Mouse (Mus musculus) CH12.LX (cell line): ENCODE measurements at regions not wholly inside any gene's neighbourhood (a gene's known extent, or its start where the extent isn't known, plus 50 kb on each side); places are given as distances from the start of the nearest gene placed in this dataset.

ENCODE experiments used
- BHLHE40 ChIP-seq: IDR thresholded peaks from 2 replicates; pipeline ENCODE4 v1.6.1; 2011; ENCODE audit warnings: mild to moderate bottlenecking, low read depth, low read length, improper control_type of control experiment
- CHD1 ChIP-seq: IDR thresholded peaks from 2 replicates; pipeline ENCODE4 v1.6.1; 2012; ENCODE audit warnings: low read depth, low read length, improper control_type of control experiment, inconsistent platforms
- CTCF ChIP-seq, 2 experiments: IDR thresholded peaks in 1 of 2; conservative IDR thresholded peaks in 1 of 2; 2 replicates each; pipeline ENCODE4 v1.5.1; 2011 to 2012; ENCODE audit warnings: low read depth in 2 of 2, low read length in 2 of 2, improper control_type of control experiment in 1 of 2, inconsistent platforms in 1 of 2, mild to moderate bottlenecking in 1 of 2, moderate library complexity in 1 of 2
- EP300 ChIP-seq: IDR thresholded peaks from 2 replicates; pipeline ENCODE4 v1.6.1; 2011; ENCODE audit warnings: low read length, improper control_type of control experiment
- MAX ChIP-seq: IDR thresholded peaks from 2 replicates; pipeline ENCODE4 v1.6.1; 2011; ENCODE audit warnings: low read length, improper control_type of control experiment
- MYC ChIP-seq: IDR thresholded peaks from 2 replicates; pipeline ENCODE4 v1.6.1; 2011; ENCODE audit warnings: low read depth, mild to moderate bottlenecking, improper control_type of control experiment, low read length
- POLR2A ChIP-seq: IDR thresholded peaks from 2 replicates; pipeline ENCODE4 v1.6.1; 2011; ENCODE audit warnings: low read depth, mild to moderate bottlenecking, improper control_type of control experiment, low read length
- RAD21 ChIP-seq: IDR thresholded peaks from 2 replicates; pipeline ENCODE4 v1.6.1; 2011; ENCODE audit warnings: low read depth, mild to moderate bottlenecking, low read length, improper control_type of control experiment, moderate library complexity
- USF1 ChIP-seq: IDR thresholded peaks from 2 replicates; pipeline ENCODE4 v1.6.1; 2014; ENCODE audit warnings: low read depth, mild to moderate bottlenecking, inconsistent platforms, low read length, improper control_type of control experiment
- USF2 ChIP-seq: conservative IDR thresholded peaks from 2 replicates; pipeline ENCODE4 v1.6.1; 2011; ENCODE audit warnings: low read depth, low read length, improper control_type of control experiment
- ZMIZ1 ChIP-seq: IDR thresholded peaks from 2 replicates; pipeline ENCODE4 v1.6.1; 2012; ENCODE audit warnings: low read depth, mild to moderate bottlenecking, inconsistent platforms, low read length, improper control_type of control experiment

DNA sequence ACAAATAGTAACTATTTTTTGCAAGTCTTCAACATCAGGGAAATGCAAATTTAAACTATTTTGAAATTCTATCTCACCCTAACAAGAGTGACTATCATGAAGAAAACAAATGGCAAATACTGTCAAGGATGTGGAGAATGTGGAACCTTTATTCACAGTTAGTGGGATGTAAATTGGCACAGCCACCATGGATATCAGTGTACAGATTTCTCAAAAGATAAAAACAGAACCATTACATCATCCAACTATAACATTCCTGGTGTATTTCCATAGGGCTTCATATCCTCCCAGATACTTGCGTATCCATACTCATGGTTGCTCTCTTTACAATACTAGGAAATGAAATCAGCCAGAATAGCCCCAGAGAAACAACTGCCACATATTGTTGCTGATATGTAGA, 110.9 kb downstream of the Dnajb9 start:
- TF ChIP-seq CTCF (conservative IDR thresholded peaks at IDR 0.05 in 1 of 2, IDR thresholded peaks at IDR 0.05 in 1 of 2; ENCODE audit: low read depth in 2 of 2, low read length in 2 of 2) (no peak), BHLHE40 (no peak), ZMIZ1 (no peak), CHD1 (no peak), USF1 (no peak), MYC (no peak), RAD21 (no peak), MAX (no peak), POLR2A (no peak), EP300 (no peak), USF2 (no peak)
